Mouse (Mus musculus): ENCODE measurements at regions not wholly inside any gene's neighbourhood (a gene's known extent, or its start where the extent isn't known, plus 50 kb on each side); places are given as distances from the start of the nearest gene placed in this dataset.

DNA sequence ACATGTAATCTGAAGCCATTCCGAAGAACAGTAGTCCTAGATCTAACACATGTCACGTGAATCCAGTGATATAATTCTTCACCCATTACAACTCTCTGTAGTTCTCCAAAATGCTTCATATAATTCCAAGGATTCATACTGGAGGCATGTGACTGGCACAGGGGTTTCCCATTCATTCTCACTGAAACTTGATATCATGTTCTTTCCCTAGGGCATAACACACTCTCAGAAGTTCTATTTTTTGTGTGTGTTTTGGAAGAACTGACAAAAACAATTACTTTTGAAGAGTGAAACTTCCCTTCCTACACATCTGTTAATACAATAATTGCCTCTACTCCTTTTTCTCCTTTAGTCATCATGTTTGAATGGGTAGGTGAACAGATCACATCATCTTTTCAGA, 150.0 kb upstream of the Agr3 start:
- TF ChIP-seq EP300 (IDR thresholded peaks at IDR 0.05; ENCODE audit: low read depth) (no peak), CTCF (IDR thresholded peaks at IDR 0.05; ENCODE audit: low read depth) (no peak)
